Comparison of ENCODE assay signal across 18 mouse cellular contexts in the genomic region with DNA sequence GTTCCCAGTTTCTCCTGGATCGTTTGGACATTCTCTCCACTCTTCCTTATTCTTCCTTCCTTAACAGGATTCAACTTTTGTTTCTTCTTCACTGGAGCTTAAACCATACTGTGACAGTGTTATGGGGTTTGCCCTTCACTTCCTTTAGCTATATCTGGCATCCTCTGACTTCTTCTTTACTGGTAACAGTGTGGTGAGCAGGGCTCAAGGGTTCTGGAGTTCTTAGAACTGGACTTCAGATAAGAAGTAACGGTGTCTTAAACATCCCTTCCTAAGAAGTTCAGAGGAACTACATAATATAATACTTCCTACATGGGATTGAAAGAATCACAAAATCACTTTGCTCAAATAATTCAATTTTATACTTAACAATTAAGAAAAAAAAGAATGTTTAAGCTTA.
A peak's percentile ranks its signal among the peaks of the same experiment; 100 is the strongest.
DNase-seq lines count a peak whose midpoint lies in the region; ATAC-seq and TF ChIP-seq lines count a peak whose summit lies in the region.
"Had no signal": no experiment of that assay in that cellular context is flagged by ENCODE, and none has a peak within 500 bp of the region (broad histone marks: within the 10 kb centered on the region; RNA-seq: fewer than 3 reads in every experiment).

No protein-coding gene starts in this region.

- no peaks in the 10 kb centered on the region for H3K27me3 ChIP-seq in G1E (ENCODE audit: insufficient read depth, low read length)
- H3K27me3 ChIP-seq in heart, embryonic 11.5 days (ENCODE audit: control insufficient read depth, insufficient read depth, low read length), result no peaks in the 10 kb centered on the region
- H3K27me3 ChIP-seq: forebrain, embryonic 15.5 days; hindbrain, embryonic 15.5 days; neural tube, embryonic 13.5 days had no signal

- H3K4me1 ChIP-seq in G1E (ENCODE audit: insufficient read depth, low read depth, low read length), result peaks cover 13% of the 10 kb centered on the region
- H3K4me1 ChIP-seq in heart, embryonic 11.5 days (ENCODE audit: control insufficient read depth, insufficient read depth, low read length), result no peaks in the 10 kb centered on the region
- H3K4me1 ChIP-seq: embryonic facial prominence, embryonic 10.5 days; hindbrain, embryonic 15.5 days; neural tube, embryonic 13.5 days had no signal

- H3K9ac ChIP-seq in heart, embryonic 11.5 days (ENCODE audit: low read depth, low read length), result no peak overlapping the region
- H3K9ac ChIP-seq: forebrain, embryonic 15.5 days; hindbrain, embryonic 15.5 days; neural tube, embryonic 13.5 days had no signal

- H3K36me3 ChIP-seq in G1E (replicated peaks), result no peaks in the 10 kb centered on the region
- no peaks in the 10 kb centered on the region; the same call in 1 of the 2 replicates for H3K36me3 ChIP-seq in heart, embryonic 11.5 days (ENCODE audit: control insufficient read depth, insufficient read depth, low read length)
- H3K36me3 ChIP-seq: embryonic facial prominence, embryonic 10.5 days; forebrain, embryonic 15.5 days; hindbrain, embryonic 15.5 days; neural tube, embryonic 13.5 days had no signal

- H3K27ac ChIP-seq in heart, embryonic 11.5 days (ENCODE audit: low read depth, low read length), result no peak overlapping the region
- H3K27ac ChIP-seq: embryonic facial prominence, embryonic 10.5 days; forebrain, embryonic 15.5 days; gastrocnemius, adult 2 months; heart, adult 2 months; hindbrain, embryonic 15.5 days; neural tube, embryonic 13.5 days had no signal

- 85% methylated on average over 2 of the region's 2 CpGs for WGBS in heart, embryonic 11.5 days (ENCODE audit: insufficient replicate concordance)

- peak; percentile 60 for ATAC-seq in G1E (ENCODE audit: extremely low read depth, insufficient number of reproducible peaks, low FRiP score, poor library complexity, severe bottlenecking)
- ATAC-seq in hematopoietic stem cell, adult 5-6 weeks (replicated peaks in 1 of 2; ENCODE audit: insufficient read depth in 1 of 2, low FRiP score in 2 of 2, low TSS enrichment in 1 of 2, low read depth in 1 of 2, poor library complexity in 2 of 2, severe bottlenecking in 2 of 2), result peak; percentile 69 to 70
- peak; percentile 65 for ATAC-seq in megakaryocyte progenitor cell, adult 5-6 weeks (replicated peaks; ENCODE audit: poor library complexity)
- ATAC-seq in heart, embryonic 11.5 days (replicated peaks; ENCODE audit: insufficient number of reproducible peaks, low FRiP score, low TSS enrichment), result no peak
- ATAC-seq: forebrain, embryonic 15.5 days had no signal

- no peaks in the 10 kb centered on the region; the same call in 1 of the 2 replicates for H3K9me3 ChIP-seq in G1E (replicated peaks)
- H3K9me3 ChIP-seq in heart, embryonic 11.5 days (replicated peaks; ENCODE audit: control insufficient read depth, low read length), result no peaks in the 10 kb centered on the region
- H3K9me3 ChIP-seq: embryonic facial prominence, embryonic 10.5 days; forebrain, embryonic 15.5 days; hindbrain, embryonic 15.5 days; neural tube, embryonic 13.5 days had no signal

- TF ChIP-seq CTCF in G1E (IDR thresholded peaks at IDR 0.05; ENCODE audit: low read depth, low read length), result no peak

- H3K4me3 ChIP-seq in G1E (ENCODE audit: low read depth, low read length), result no peak overlapping the region
- H3K4me3 ChIP-seq in heart, embryonic 11.5 days (ENCODE audit: low read depth, low read length), result no peak overlapping the region
- H3K4me3 ChIP-seq: embryonic facial prominence, embryonic 10.5 days; erythroblast, embryonic 14.5 days; forebrain, embryonic 15.5 days; gastrocnemius, adult 2 months; heart, adult 2 months; hindbrain, embryonic 15.5 days; neural tube, embryonic 13.5 days had no signal

- no peak overlapping the region for H3K4me2 ChIP-seq in heart, embryonic 11.5 days
- H3K4me2 ChIP-seq: forebrain, embryonic 15.5 days; hindbrain, embryonic 15.5 days; neural tube, embryonic 13.5 days had no signal

- DNase-seq in layer of hippocampus, adult 9-11 months, result peak; percentile 6
- DNase-seq in layer of hippocampus, adult 11-12 months (ENCODE audit: low spot score), result no peak
- DNase-seq in G1E (ENCODE audit: low spot score), result no peak
- no peak for DNase-seq in lung, postnatal 4 days
- DNase-seq in T-cell, adult 2 months (ENCODE audit: low spot score), result no peak
- DNase-seq: adrenal gland, postnatal 14 days; cerebellum, postnatal 14 days; gastrocnemius, adult 2 months; heart, adult 2 months; kidney, adult 8-10 months had no signal
